Mouse (Mus musculus) limb, embryonic 10.5 days (tissue): Measurements from ENCODE around the gene Vmn1r2. TPM values are rescaled to one million over a fixed set of nuclear protein-coding genes. Genes with fewer than 3 reads are reported as not detected.

Experiments
- polyA plus RNA-seq: library from polyadenylated mRNA; unstranded; fragments of >200 nt; fragmentation: Nextera tagmentation; extraction: Ambion mirVana; gene quantifications from 2 replicates; pipeline ENCODE4 v1.2.1, GENCODE M21; 2016

The Vmn1r2 gene
- polyA plus RNA-seq, 1 experiment from 2014 or later: not detected

Other genes starting within 250 kb of the Vmn1r2 start
- not detected in 2 replicates for gene Vmn1r3, start 18.0 kb downstream of the Vmn1r2 start, polyA plus RNA-seq